Mouse (Mus musculus) stomach, postnatal 0 days (tissue): ENCODE data around the gene Borcs5.

Source experiments
- CTCF ChIP-seq: IDR thresholded peaks from 2 replicates; pipeline ENCODE4 v1.5.1; 2016; ENCODE audit warnings: antibody characterized with exemption, low read depth, mild to moderate bottlenecking, moderate library complexity
- EP300 ChIP-seq: optimal IDR thresholded peaks from 2 replicates; pipeline ENCODE3; 2016; ENCODE audit warnings: antibody characterized with exemption

GRCm38 (mm10) chr6:134722906-134723305 lies 83.6 kb downstream of the Borcs5 start:
- no peak for TF ChIP-seq CTCF
- no peak for TF ChIP-seq EP300
